Mouse (Mus musculus): ENCODE measurements around the gene Tef.

Gene Tef

DNA sequence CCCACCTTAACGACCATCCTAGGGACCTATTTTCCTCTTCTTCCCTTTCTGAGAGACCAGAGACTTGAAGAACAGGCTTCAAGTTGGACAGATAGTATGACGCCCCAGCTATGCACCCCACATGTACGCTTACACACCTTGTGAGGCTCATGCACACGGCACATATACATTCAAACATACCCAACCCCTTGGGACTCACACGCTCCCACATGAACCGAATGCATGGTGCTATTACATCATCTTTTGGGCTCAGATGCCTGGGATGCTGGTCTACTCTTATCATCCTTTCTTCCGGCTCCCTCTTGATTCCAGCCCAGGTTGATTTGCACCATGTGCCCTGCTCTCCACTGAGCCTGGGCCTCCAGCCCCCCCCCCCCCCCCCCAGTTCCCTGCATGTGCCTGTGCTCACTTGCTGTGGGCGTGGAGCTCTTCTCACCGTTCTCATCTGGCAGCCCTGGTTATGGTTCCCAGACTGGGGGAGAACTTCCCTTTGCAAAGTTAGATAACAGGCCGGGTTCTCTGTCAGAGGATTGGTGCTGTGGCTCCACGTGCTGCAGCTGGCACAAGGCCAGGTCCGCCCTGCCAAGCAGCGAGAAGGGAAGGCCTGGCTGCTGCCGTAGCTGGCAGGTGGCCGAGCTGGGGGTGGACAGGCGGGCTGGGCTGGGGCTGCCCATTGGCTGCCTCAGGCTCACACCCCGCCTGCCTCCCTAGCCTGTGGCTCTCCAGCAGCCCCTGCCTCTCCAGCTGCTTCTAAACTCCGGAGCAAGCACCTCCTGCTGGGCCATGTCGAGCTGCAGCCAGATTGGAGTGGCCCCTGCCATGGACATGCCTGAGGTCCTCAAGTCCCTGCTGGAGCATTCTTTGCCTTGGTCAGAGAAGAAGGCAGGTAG is at the start of gene Tef:
TSS of gene Tef (plus strand) at position 421 of the 890 bp plus-strand sequence.
- DNase-seq (ENCODE audit: extremely low read depth, low read depth, low spot score), result peak; percentile 57

- no peak for DNase-seq (ENCODE audit: extremely low read depth, low read depth, low spot score)
These were observed 48.6 kb upstream of the Tef start for GRCm38 (mm10) chr15:81753669-81754068.

GRCm38 (mm10) chr15:81758701-81759100 is 43.5 kb upstream of the Tef start:
- DNase-seq (ENCODE audit: extremely low read depth, low read depth, low spot score), result no peak

GRCm38 (mm10) chr15:81759542-81759941 is 42.7 kb upstream of the Tef start:
- no peak for DNase-seq (ENCODE audit: extremely low read depth, low read depth, low spot score)

- DNase-seq (ENCODE audit: extremely low read depth, low read depth, low spot score), result no peak
These were observed 41.7 kb upstream of the Tef start for GRCm38 (mm10) chr15:81760361-81761079.

GRCm38 (mm10) chr15:81761381-81761780 is 40.8 kb upstream of the Tef start:
- no peak for DNase-seq (ENCODE audit: extremely low read depth, low read depth, low spot score)

GRCm38 (mm10) chr15:81761959-81762358 is 40.3 kb upstream of the Tef start:
- no peak for DNase-seq (ENCODE audit: extremely low read depth, low read depth, low spot score)

DNA sequence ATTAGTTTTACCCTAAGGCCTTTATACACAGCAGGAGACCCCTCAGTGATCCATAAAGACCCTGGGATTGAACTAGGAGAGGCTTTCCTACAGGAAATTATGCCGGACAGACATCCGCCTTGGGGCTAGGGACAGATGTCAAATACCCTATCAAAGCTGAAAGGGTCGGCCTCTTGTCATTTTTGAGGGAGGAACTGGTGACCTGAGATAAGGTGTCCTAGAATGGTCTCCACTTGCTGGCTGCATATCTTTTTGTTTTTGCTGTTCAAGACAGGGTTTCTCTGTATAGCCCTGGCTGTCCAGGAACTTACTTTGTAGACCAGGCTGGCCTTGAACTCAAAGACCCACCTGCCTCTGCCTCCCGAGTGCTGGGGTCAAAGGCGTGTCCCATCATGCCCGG is 37.6 kb upstream of the Tef start:
- no peak for DNase-seq (ENCODE audit: extremely low read depth, low read depth, low spot score)

- no peak for DNase-seq (ENCODE audit: extremely low read depth, low read depth, low spot score)
These were observed 36.6 kb upstream of the Tef start for GRCm38 (mm10) chr15:81765651-81766050.

- DNase-seq (ENCODE audit: extremely low read depth, low read depth, low spot score), result no peak
These were observed 35.8 kb upstream of the Tef start for GRCm38 (mm10) chr15:81766439-81766838.

- no peak for DNase-seq (ENCODE audit: extremely low read depth, low read depth, low spot score)
These were observed 33.2 kb upstream of the Tef start for GRCm38 (mm10) chr15:81769037-81769436.

GRCm38 (mm10) chr15:81772431-81773120 is 29.6 kb upstream of the Tef start:
- DNase-seq (ENCODE audit: extremely low read depth, low read depth, low spot score), result no peak

DNA sequence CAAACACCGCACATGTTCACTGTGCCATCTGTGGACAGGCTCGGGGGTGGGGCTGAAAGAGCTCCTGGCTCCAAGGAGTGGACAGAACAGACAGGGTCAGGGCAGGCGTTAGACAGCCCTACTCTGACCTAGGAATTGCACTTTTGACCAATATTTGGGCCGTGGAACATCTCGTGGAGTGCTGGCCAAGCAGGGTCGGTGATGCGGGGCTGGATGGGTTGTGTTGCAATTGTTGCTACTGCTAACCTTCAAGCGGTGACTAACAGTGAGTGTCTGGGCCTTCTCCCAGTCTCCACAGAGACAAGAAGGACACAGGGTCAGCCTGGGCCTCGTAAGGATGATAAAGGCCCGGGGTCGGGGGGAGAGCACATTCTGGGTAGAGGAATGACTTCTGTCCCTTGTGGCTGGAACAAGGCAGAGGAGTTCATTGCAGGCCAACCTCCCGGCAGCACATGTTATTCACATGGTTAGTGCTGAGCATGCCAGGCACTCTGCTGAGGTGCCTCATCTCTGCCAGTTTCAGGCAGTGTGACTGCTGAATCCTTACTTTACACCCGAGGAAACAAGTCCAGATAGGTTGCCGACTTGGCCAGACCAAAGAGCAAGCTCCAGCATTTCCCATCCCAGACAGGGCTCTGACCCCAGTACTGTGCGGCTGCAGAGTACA is 27.6 kb upstream of the Tef start:
- DNase-seq (ENCODE audit: extremely low read depth, low read depth, low spot score), result no peak

DNA sequence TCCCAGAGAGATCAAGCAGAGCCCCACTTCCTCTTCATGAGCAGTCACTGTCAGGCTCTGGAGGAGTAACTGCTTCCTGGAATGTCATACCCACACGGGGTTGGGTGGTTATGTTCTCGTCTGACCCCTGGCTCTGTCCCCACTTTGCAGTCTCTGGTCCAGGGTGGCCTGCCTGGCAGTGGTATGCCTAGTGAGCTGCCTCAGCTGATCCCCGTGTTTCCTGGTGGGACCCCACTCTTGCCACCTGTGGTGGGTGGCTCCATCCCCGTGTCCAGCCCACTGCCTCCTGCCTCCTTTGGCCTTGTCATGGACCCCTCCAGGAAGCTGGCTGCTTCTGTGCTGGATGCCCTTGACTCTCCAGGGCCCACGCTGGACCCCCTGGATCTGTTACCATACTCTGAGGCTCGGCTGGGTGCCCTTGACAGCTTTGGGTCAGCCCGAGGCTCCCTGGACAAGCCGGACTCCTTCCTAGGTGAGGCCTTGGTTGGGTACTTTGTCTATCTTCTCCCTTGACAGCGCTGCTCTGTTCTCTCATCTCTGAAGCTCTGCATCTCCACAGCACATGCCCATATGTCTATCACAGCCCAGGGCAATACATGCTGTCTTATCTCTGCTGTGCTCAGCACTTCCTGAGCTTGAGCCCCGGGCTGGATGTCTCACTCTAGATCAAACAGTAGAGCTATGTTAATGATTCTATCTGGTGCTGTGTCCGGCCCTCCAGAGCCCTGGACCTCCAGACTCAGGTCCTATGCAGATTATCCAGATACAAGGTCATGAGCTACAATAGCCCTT is 25.4 kb upstream of the Tef start:
- DNase-seq (ENCODE audit: extremely low read depth, low read depth, low spot score), result no peak

DNA sequence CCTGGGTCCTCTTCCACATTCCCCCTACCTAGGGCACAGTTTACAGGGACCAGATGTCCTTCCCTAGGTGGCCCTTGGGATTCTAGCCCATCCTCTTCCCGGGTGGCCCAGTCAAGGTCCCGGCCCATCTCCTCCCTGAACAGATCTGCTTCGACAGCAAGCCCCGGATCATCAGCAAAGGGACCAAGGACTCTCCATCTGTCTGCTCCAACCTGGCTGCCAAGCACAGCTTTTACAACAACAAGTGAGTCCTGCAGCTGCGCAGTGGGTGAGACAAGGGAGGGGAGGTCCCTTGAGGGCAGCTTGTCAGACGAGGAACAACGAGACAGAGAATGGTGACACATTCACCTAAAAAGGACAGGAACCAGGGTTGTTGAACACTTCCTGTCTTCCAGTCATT is 20.4 kb upstream of the Tef start:
- no peak for DNase-seq (ENCODE audit: extremely low read depth, low read depth, low spot score)

DNA sequence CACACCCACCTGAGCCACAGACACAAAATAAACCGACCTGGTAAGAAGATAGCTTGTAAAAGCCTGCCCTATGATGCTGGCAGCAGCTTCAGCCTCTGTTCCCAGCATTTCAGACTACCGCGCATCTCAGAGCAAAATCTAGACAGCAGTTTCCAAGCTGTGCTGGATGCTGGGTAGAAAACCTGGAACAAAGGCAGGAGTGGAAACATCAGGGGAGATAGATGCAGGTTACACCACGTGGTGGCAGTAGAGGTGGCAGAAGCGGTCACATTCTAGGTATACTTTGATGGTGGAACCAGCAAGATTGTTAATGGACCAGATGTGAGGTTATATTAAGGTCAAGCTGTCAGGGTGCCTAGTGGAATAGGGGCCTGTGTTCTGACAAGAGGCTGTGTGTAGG is 17.5 kb upstream of the Tef start:
- no peak for DNase-seq (ENCODE audit: extremely low read depth, low read depth, low spot score)

DNA sequence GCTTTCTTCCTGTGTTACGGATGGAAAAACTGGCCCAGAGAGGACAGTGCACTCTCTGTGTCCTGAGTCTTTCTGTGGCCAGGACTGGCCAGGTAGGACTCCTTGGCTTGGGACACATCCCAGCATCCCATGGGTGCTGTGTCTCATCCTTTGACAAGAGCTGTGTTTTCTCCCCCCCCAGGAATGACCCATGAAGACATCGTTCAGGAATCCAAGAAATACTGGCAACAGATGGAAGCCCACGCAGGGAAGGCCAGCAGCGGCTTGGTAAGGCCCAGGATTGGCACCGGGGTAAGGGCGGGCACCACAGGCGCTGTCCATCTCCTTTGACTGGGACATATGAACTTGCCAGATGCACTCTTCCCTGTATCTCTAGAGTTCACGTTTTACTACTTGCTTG is 16.5 kb upstream of the Tef start:
- DNase-seq (ENCODE audit: extremely low read depth, low read depth, low spot score), result no peak

- no peak for DNase-seq (ENCODE audit: extremely low read depth, low read depth, low spot score)
These were observed 14.7 kb upstream of the Tef start for GRCm38 (mm10) chr15:81787525-81787924.

DNA sequence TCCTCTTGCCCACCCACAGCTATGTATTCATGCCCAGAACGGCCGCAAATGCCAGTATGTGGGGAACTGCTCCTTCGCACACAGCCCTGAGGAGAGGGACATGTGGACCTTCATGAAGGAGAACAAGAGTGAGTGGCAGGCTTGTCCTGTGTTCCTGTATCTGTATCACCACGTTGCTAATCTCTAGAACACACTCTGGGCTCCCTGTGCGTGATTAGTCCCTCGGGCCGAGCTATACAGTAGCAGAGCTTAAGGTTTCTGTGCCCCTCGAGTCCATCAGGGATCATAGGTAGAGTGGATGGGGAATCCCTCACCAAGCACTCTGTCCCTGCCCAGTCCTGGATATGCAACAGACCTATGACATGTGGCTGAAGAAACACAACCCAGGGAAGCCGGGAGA is 9.8 kb upstream of the Tef start:
- no peak for DNase-seq (ENCODE audit: extremely low read depth, low read depth, low spot score)

- DNase-seq (ENCODE audit: extremely low read depth, low read depth, low spot score), result no peak
These were observed 6.0 kb upstream of the Tef start for GRCm38 (mm10) chr15:81796228-81796627.

Data from fat pad, adult 2 months (tissue).